Mouse (Mus musculus) lung, postnatal 0 days (tissue): Measurements from ENCODE around the gene Nob1. TPM values are rescaled to one million over a fixed set of nuclear protein-coding genes. Genes with fewer than 3 reads are reported as not detected.

Experiments
- ATAC-seq: fragments of 200-750 bp; cut with Nextera tagmentation; 2 replicates; pipeline ENCODE4 v1.8.0; 2017; ENCODE audit warnings: moderate library complexity
- DNase-seq: peaks from one replicate; pipeline ENCODE4 v3.0.0-alpha.2; 2016; ENCODE audit warnings: low spot score
- H3K27ac ChIP-seq: fragments of 300-500 bp; sonication (generic); 2 replicates; pipeline ENCODE4 v1.5.1; 2014; ENCODE audit warnings: antibody characterized with exemption, mild to moderate bottlenecking, low read length, mixed read lengths
- H3K27me3 ChIP-seq: fragments of 300-500 bp; sonication (generic); replicated peaks from 2 replicates; pipeline ENCODE4 v1.6.1; 2014; ENCODE audit warnings: low read length, mixed read lengths; ENCODE audit not compliant: insufficient read depth
- H3K36me3 ChIP-seq: fragments of 300-500 bp; sonication (generic); 2 replicates; pipeline ENCODE4 v1.6.1; 2014; ENCODE audit warnings: low read length, mixed read lengths; ENCODE audit not compliant: insufficient read depth
- H3K4me1 ChIP-seq: fragments of 300-500 bp; sonication (generic); 2 replicates; pipeline ENCODE4 v1.6.1; 2014; ENCODE audit warnings: antibody characterized with exemption, low read depth, low read length, mixed read lengths; ENCODE audit not compliant: insufficient read depth
- H3K4me2 ChIP-seq: fragments of 300-500 bp; sonication (generic); replicated peaks from 2 replicates; pipeline ENCODE4 v1.6.1; 2014; ENCODE audit warnings: low read depth, mild to moderate bottlenecking, low read length, moderate library complexity, mixed read lengths
- H3K4me3 ChIP-seq: fragments of 300-500 bp; sonication (generic); 2 replicates; pipeline ENCODE4 v1.5.1; 2014; ENCODE audit warnings: low read depth, low read length
- H3K9ac ChIP-seq: fragments of 300-500 bp; sonication (generic); replicated peaks from 2 replicates; pipeline ENCODE4 v1.6.1; 2014; ENCODE audit warnings: low read depth, mild to moderate bottlenecking
- H3K9me3 ChIP-seq: fragments of 300-500 bp; sonication (generic); 2 replicates; pipeline ENCODE4 v1.6.1; 2016; ENCODE audit warnings: low read length, mixed read lengths
- CTCF ChIP-seq: IDR thresholded peaks from 2 replicates; pipeline ENCODE4 v1.5.1; 2016; ENCODE audit warnings: antibody characterized with exemption, mild to moderate bottlenecking
- EP300 ChIP-seq: IDR thresholded peaks from 2 replicates; pipeline ENCODE4 v1.6.1; 2016; ENCODE audit warnings: antibody characterized with exemption, mild to moderate bottlenecking, control low read depth
- WGBS: fragments of 180-500 bp; shearing (Covaris S2); extraction: QIAGEN DNeasy Blood & Tissue Kit; methylation state at CpG from one replicate; pipeline ENCODE4 v1.1.7; 2014; 5-methylcytosine and 5-hydroxymethylcytosine counted together
- polyA plus RNA-seq: library from polyadenylated mRNA; unstranded; fragments of >200 nt; fragmentation: Nextera tagmentation; extraction: Ambion mirVana; gene quantifications from 2 replicates; pipeline ENCODE4 v1.2.1, GENCODE M21; 2015

Nob1 gene
- polyA plus RNA-seq, 1 experiment from 2014 or later = 26.4 TPM

GRCm38 (mm10) chr8:107430821-107431220, 6.0 kb upstream of the Nob1 start:
- Histone ChIP-seq H3K36me3 (no peaks in the 10 kb centered on the region), H3K4me3 (no peak overlapping the region), H3K27ac (no peak overlapping the region), H3K9ac (no peak overlapping the region), H3K9me3 (no peaks in the 10 kb centered on the region), H3K4me1 (peaks cover 3% of the 10 kb centered on the region; the same call in 1 of the 2 replicates), H3K27me3 (no peaks in the 10 kb centered on the region), H3K4me2 (no peak overlapping the region)
- no peak for TF ChIP-seq CTCF
- TF ChIP-seq EP300 = no peak
- WGBS = 78% methylated on average over 8 of the region's 8 CpGs
- DNase-seq = no peak
- no peak for ATAC-seq

GRCm38 (mm10) chr8:107425230-107425597, 363 bp upstream of the Nob1 start:
- H3K4me3 ChIP-seq = no peak overlapping the region
- DNase-seq = no peak
- no peaks in the 10 kb centered on the region for H3K27me3 ChIP-seq
- H3K36me3 ChIP-seq = 0 out of 2 replicates have a peak, but pooled peaks cover 4% of the 10 kb centered on the region
- no peaks in the 10 kb centered on the region for H3K4me1 ChIP-seq
- H3K9ac ChIP-seq = no peak overlapping the region
- no peaks in the 10 kb centered on the region for H3K9me3 ChIP-seq
- H3K27ac ChIP-seq = no peak overlapping the region
- TF ChIP-seq CTCF (no peak), EP300 (no peak)
- no peak for ATAC-seq
- no peak overlapping the region for H3K4me2 ChIP-seq
- 42% methylated on average over 8 of the region's 8 CpGs for WGBS

- ATAC-seq (no peak), DNase-seq (no peak)
- WGBS = 21% methylated on average over 9 of the region's 9 CpGs
- Histone ChIP-seq H3K9me3 (no peaks in the 10 kb centered on the region), H3K4me3 (peak overlapping the region; percentile 69), H3K4me1 (no peaks in the 10 kb centered on the region), H3K27ac (peak overlapping the region; percentile 71), H3K27me3 (no peaks in the 10 kb centered on the region), H3K4me2 (peak overlapping the region; percentile 67), H3K9ac (peak overlapping the region; percentile 76), H3K36me3 (peaks cover 11% of the 10 kb centered on the region; the same call in 1 of the 2 replicates)
- no peak for TF ChIP-seq EP300
- no peak for TF ChIP-seq CTCF
Observed at GRCm38 (mm10) chr8:107424176-107424575, 675 bp downstream of the Nob1 start.

GRCm38 (mm10) chr8:107417001-107417400, 7.8 kb downstream of the Nob1 start:
- H3K4me2 ChIP-seq = no peak overlapping the region
- peaks cover 44% of the 10 kb centered on the region for H3K36me3 ChIP-seq
- no peak overlapping the region for H3K9ac ChIP-seq
- ATAC-seq (no peak), DNase-seq (no peak)
- no peaks in the 10 kb centered on the region for H3K9me3 ChIP-seq
- H3K27me3 ChIP-seq = no peaks in the 10 kb centered on the region
- no peak overlapping the region for H3K4me3 ChIP-seq
- no peak overlapping the region for H3K27ac ChIP-seq
- TF ChIP-seq CTCF (no peak), EP300 (no peak)
- 94% methylated on average over 12 of the region's 12 CpGs for WGBS
- no peaks in the 10 kb centered on the region for H3K4me1 ChIP-seq

GRCm38 (mm10) chr8:107413881-107414280, 11.0 kb downstream of the Nob1 start:
- 92% methylated on average over 10 of the region's 10 CpGs for WGBS
- H3K4me3 ChIP-seq = no peak overlapping the region
- no peaks in the 10 kb centered on the region for H3K27me3 ChIP-seq
- ATAC-seq = no peak
- no peak overlapping the region for H3K9ac ChIP-seq
- H3K9me3 ChIP-seq = no peaks in the 10 kb centered on the region
- no peak for TF ChIP-seq EP300
- TF ChIP-seq CTCF = no peak
- no peak overlapping the region for H3K4me2 ChIP-seq
- H3K36me3 ChIP-seq = peaks cover 44% of the 10 kb centered on the region
- no peak overlapping the region for H3K27ac ChIP-seq
- no peaks in the 10 kb centered on the region for H3K4me1 ChIP-seq
- no peak for DNase-seq

- Histone ChIP-seq H3K4me3 (no peak overlapping the region), H3K9ac (no peak overlapping the region), H3K27me3 (no peaks in the 10 kb centered on the region), H3K27ac (no peak overlapping the region), H3K4me1 (no peaks in the 10 kb centered on the region), H3K36me3 (peaks cover 33% of the 10 kb centered on the region; the same call in 1 of the 2 replicates), H3K4me2 (no peak overlapping the region), H3K9me3 (no peaks in the 10 kb centered on the region)
- no peak for DNase-seq
- WGBS = 88% methylated on average over 8 of the region's 8 CpGs
- no peak for ATAC-seq
- TF ChIP-seq CTCF = no peak
Observed at GRCm38 (mm10) chr8:107412552-107412951, 12.3 kb downstream of the Nob1 start.

- Histone ChIP-seq H3K9ac (no peak overlapping the region), H3K4me1 (no peaks in the 10 kb centered on the region), H3K27me3 (no peaks in the 10 kb centered on the region), H3K4me3 (no peak overlapping the region), H3K9me3 (no peaks in the 10 kb centered on the region), H3K4me2 (no peak overlapping the region), H3K27ac (no peak overlapping the region), H3K36me3 (peaks cover 29% of the 10 kb centered on the region; the same call in 1 of the 2 replicates)
- ATAC-seq = no peak
- WGBS = 62% methylated on average over 4 of the region's 4 CpGs
- TF ChIP-seq CTCF (peak; percentile 77), EP300 (no peak)
- peak; percentile 56 for DNase-seq
Observed at GRCm38 (mm10) chr8:107411391-107411790, 13.5 kb downstream of the Nob1 start.
